ENCODE assay signal across 12 mouse cellular contexts in genomic region chr11:93344869-93345268, GRCm38 (mm10).
DNase-seq lines count a peak whose midpoint lies in the region; ATAC-seq lines count a peak whose summit lies in the region.
"Had no signal": no experiment of that assay in that cellular context is flagged by ENCODE, and none has a peak within 500 bp of the region (broad histone marks: within the 10 kb centered on the region; RNA-seq: fewer than 3 reads in every experiment).

No protein-coding gene starts in this region.

- ATAC-seq in frontal cortex, adult (ENCODE audit: low TSS enrichment): peak; percentile 64
- ATAC-seq in erythroblast, adult 5-6 weeks (replicated peaks; ENCODE audit: low FRiP score, poor library complexity, severe bottlenecking): no peak

- DNase-seq in frontal cortex, postnatal 14 days (ENCODE audit: low spot score in 2 of 2): no peak
- DNase-seq in right cerebral cortex, postnatal 4 days: peak; percentile 7
- no peak for DNase-seq in right cerebral cortex, adult 18-20 months
- DNase-seq in cerebellum, postnatal 14 days: peak; percentile 75 to 91
- no peak for DNase-seq in yolk sac, embryonic 10.5 days (ENCODE audit: low spot score)
- DNase-seq in thymus, postnatal 25 days: no peak
- DNase-seq: gastrocnemius, postnatal 14 days; kidney, adult 18-20 months; kidney, postnatal 4 days; lung, postnatal 10 days had no signal

Comparison
In these comparisons a context has a peak if more than half of its experiments do, and no peak if none do; other contexts are left out.
1. DNase-seq: peak in right cerebral cortex, postnatal 4 days (single experiment) and cerebellum, postnatal 14 days (2 of 2); none in frontal cortex, postnatal 14 days (0 of 2), right cerebral cortex, adult 18-20 months (single experiment), yolk sac, embryonic 10.5 days (single experiment) and thymus, postnatal 25 days (single experiment).